Mouse (Mus musculus) liver, adult 2 months (tissue): Measurements from ENCODE around the gene Ptgs1. TPM values are rescaled to one million over a fixed set of nuclear protein-coding genes. Genes with fewer than 3 reads are reported as not detected.

Experiments
- DNase-seq: peaks from one replicate; pipeline ENCODE4 v3.0.0-alpha.2; 2011; ENCODE audit warnings: low read depth, low spot score; ENCODE audit errors: extremely low read depth
- H3K27ac ChIP-seq: fragments of 200-500 bp; replicated peaks from 2 replicates; pipeline ENCODE4 v1.5.1; 2012; ENCODE audit warnings: low read depth, mild to moderate bottlenecking, control low read depth, inconsistent platforms, low read length; ENCODE audit not compliant: insufficient read depth
- H3K27me3 ChIP-seq: fragments of 200-500 bp; 2 replicates; pipeline ENCODE4 v1.6.1; 2012; ENCODE audit warnings: mild to moderate bottlenecking, moderate library complexity, low read length, inconsistent platforms; ENCODE audit not compliant: control insufficient read depth, insufficient read depth
- H3K36me3 ChIP-seq: fragments of 200-500 bp; 2 replicates; pipeline ENCODE4 v1.6.1; 2012; ENCODE audit warnings: low read length, inconsistent platforms; ENCODE audit not compliant: control insufficient read depth, insufficient read depth
- H3K4me1 ChIP-seq: fragments of 200-500 bp; 2 replicates; pipeline ENCODE4 v1.6.1; 2011; ENCODE audit warnings: low read length; ENCODE audit not compliant: control insufficient read depth, insufficient read depth
- H3K4me3 ChIP-seq: fragments of 200-500 bp; 2 replicates; pipeline ENCODE4 v1.5.1; 2011; ENCODE audit warnings: low read depth, mild to moderate bottlenecking, control low read depth, low read length, moderate library complexity; ENCODE audit not compliant: insufficient read depth
- H3K79me2 ChIP-seq: fragments of 200-500 bp; 2 replicates; pipeline ENCODE4 v1.6.1; 2012; ENCODE audit warnings: inconsistent platforms, mild to moderate bottlenecking, low read length, moderate library complexity; ENCODE audit not compliant: control insufficient read depth, insufficient read depth
- H3K9ac ChIP-seq: fragments of 200-500 bp; 2 replicates; pipeline ENCODE4 v1.6.1; 2012; ENCODE audit warnings: low read depth, mild to moderate bottlenecking, control low read depth, inconsistent platforms, low read length
- CTCF ChIP-seq: fragments of 200-500 bp; IDR thresholded peaks from 2 replicates; pipeline ENCODE4 v1.5.1; 2011; ENCODE audit warnings: low read depth, low read length, control low read depth
- POLR2A ChIP-seq: fragments of 200-500 bp; IDR thresholded peaks from 2 replicates; pipeline ENCODE4 v1.6.1; 2011; ENCODE audit warnings: low read length, control low read depth; ENCODE audit not compliant: insufficient read depth; ENCODE audit errors: extremely low read depth
- WGBS: fragments of 180-500 bp; shearing (Covaris S2); methylation state at CpG from one replicate; pipeline ENCODE4 v1.1.7; 2018; 5-methylcytosine and 5-hydroxymethylcytosine counted together
- polyA plus RNA-seq: library from polyadenylated mRNA; depleted of rRNA; stranded (reverse); fragments of >200 nt; gene quantifications from 2 replicates; pipeline ENCODE4 v1.2.3, GENCODE M21; 2012
- total RNA-seq: library from RNA; depleted of rRNA; stranded (reverse); fragments of >200 nt; gene quantifications from 2 replicates; pipeline ENCODE4 v1.2.3, GENCODE M21; 2014

The Ptgs1 gene
- total and polyA plus RNA-seq, 2 experiments = 10.9 to 14.4 TPM

GRCm38 (mm10) chr2:36222168-36222848 lies 7.9 kb upstream of the Ptgs1 start:
- H3K36me3 ChIP-seq = no peaks in the 10 kb centered on the region
- H3K4me1 ChIP-seq = no peaks in the 10 kb centered on the region
- WGBS = 74% methylated on average over 7 of the region's 7 CpGs
- no peak for DNase-seq
- no peaks in the 10 kb centered on the region for H3K79me2 ChIP-seq
- H3K4me3 ChIP-seq = no peak overlapping the region
- no peak for TF ChIP-seq POLR2A
- TF ChIP-seq CTCF = no peak
- no peak overlapping the region for H3K9ac ChIP-seq
- H3K27ac ChIP-seq = no peak overlapping the region
- H3K27me3 ChIP-seq = no peaks in the 10 kb centered on the region

GRCm38 (mm10) chr2:36223436-36223835 lies 6.8 kb upstream of the Ptgs1 start:
- TF ChIP-seq CTCF (no peak), POLR2A (no peak)
- no peak overlapping the region for H3K4me3 ChIP-seq
- H3K79me2 ChIP-seq = no peaks in the 10 kb centered on the region
- H3K27ac ChIP-seq = no peak overlapping the region
- H3K4me1 ChIP-seq = no peaks in the 10 kb centered on the region
- H3K27me3 ChIP-seq = no peaks in the 10 kb centered on the region
- no peak overlapping the region for H3K9ac ChIP-seq
- H3K36me3 ChIP-seq = no peaks in the 10 kb centered on the region
- no peak for DNase-seq

GRCm38 (mm10) chr2:36224153-36224552 lies 6.1 kb upstream of the Ptgs1 start:
- Histone ChIP-seq H3K27ac (no peak overlapping the region), H3K4me3 (no peak overlapping the region), H3K79me2 (no peaks in the 10 kb centered on the region), H3K9ac (no peak overlapping the region), H3K27me3 (no peaks in the 10 kb centered on the region), H3K36me3 (no peaks in the 10 kb centered on the region), H3K4me1 (no peaks in the 10 kb centered on the region)
- DNase-seq = no peak
- 90% methylated on average over 7 of the region's 7 CpGs for WGBS
- no peak for TF ChIP-seq CTCF

- Histone ChIP-seq H3K27me3 (no peaks in the 10 kb centered on the region), H3K36me3 (no peaks in the 10 kb centered on the region), H3K4me1 (no peaks in the 10 kb centered on the region), H3K9ac (no peak overlapping the region), H3K4me3 (no peak overlapping the region), H3K79me2 (no peaks in the 10 kb centered on the region), H3K27ac (no peak overlapping the region)
- 12% methylated on average over 2 of the region's 2 CpGs for WGBS
- TF ChIP-seq CTCF = no peak
- no peak for TF ChIP-seq POLR2A
- DNase-seq = peak; percentile 41
These were observed 5.6 kb upstream of the Ptgs1 start for GRCm38 (mm10) chr2:36224599-36224998.

- H3K9ac ChIP-seq = peak overlapping the region; percentile 79
- no peaks in the 10 kb centered on the region for H3K79me2 ChIP-seq
These were observed 741 bp downstream of the Ptgs1 start for GRCm38 (mm10) chr2:36230967-36231366.

More at GRCm38 (mm10) chr2:36230967-36231366, 741 bp downstream of the Ptgs1 start:
- H3K4me1 ChIP-seq = peaks cover 5% of the 10 kb centered on the region; the same call in 1 of the 2 replicates
- H3K4me3 ChIP-seq = peak overlapping the region; percentile 86
- no peaks in the 10 kb centered on the region for H3K36me3 ChIP-seq
- DNase-seq = no peak
- TF ChIP-seq POLR2A (no peak), CTCF (no peak)
- H3K27me3 ChIP-seq = no peaks in the 10 kb centered on the region; the same call in 1 of the 2 replicates
- peak overlapping the region; percentile 77 for H3K27ac ChIP-seq
- 18% methylated on average over 10 of the region's 10 CpGs for WGBS
